Mouse (Mus musculus): ENCODE measurements around the gene Slfn14. TPM values are rescaled to one million over a fixed set of nuclear protein-coding genes. Genes with fewer than 3 reads are reported as not detected.
"Not testable (repeated sequence)": the region's sequence is repeated elsewhere in the genome, so short reads cannot be mapped to it uniquely, and the experiment has no call there.

Slfn14 gene
- total RNA-seq (2015) (not detected in 2 replicates), total RNA-seq (2017) (0.16 TPM in 1 of 2 replicates, not detected in the other)

GRCm38 (mm10) chr11:83286566-83286965 lies at the start of gene Slfn14:
Gene Slfn14, minus strand, starts transcription at chr11:83286726.
- ATAC-seq (ENCODE audit: poor library complexity, severe bottlenecking) = no peak

GRCm38 (mm10) chr11:83335826-83336225 lies 49.3 kb upstream of the Slfn14 start:
- ATAC-seq (ENCODE audit: poor library complexity, severe bottlenecking) = no peak

- no peak for ATAC-seq (ENCODE audit: poor library complexity, severe bottlenecking)
Observed at GRCm38 (mm10) chr11:83327427-83327826, 40.9 kb upstream of the Slfn14 start.

GRCm38 (mm10) chr11:83326692-83327091 lies 40.2 kb upstream of the Slfn14 start:
- ATAC-seq (ENCODE audit: poor library complexity, severe bottlenecking) = not testable (repeated sequence)

- no peak for ATAC-seq (ENCODE audit: poor library complexity, severe bottlenecking)
Observed at GRCm38 (mm10) chr11:83319048-83319447, 32.5 kb upstream of the Slfn14 start.

- ATAC-seq (ENCODE audit: poor library complexity, severe bottlenecking) = no peak
Observed at GRCm38 (mm10) chr11:83312471-83312870, 25.9 kb upstream of the Slfn14 start.

- no peak for ATAC-seq (ENCODE audit: poor library complexity, severe bottlenecking)
Observed at GRCm38 (mm10) chr11:83306700-83307253, 20.3 kb upstream of the Slfn14 start.

GRCm38 (mm10) chr11:83304485-83304884 lies 18.0 kb upstream of the Slfn14 start:
- ATAC-seq (ENCODE audit: poor library complexity, severe bottlenecking) = no peak

GRCm38 (mm10) chr11:83303751-83304150 lies 17.2 kb upstream of the Slfn14 start:
- ATAC-seq (ENCODE audit: poor library complexity, severe bottlenecking) = no peak

GRCm38 (mm10) chr11:83302526-83303251 lies 16.2 kb upstream of the Slfn14 start, which contains the start of gene Pex12:
Gene Pex12, minus strand, starts transcription at chr11:83302586.
- peak; percentile 73 for ATAC-seq (ENCODE audit: poor library complexity, severe bottlenecking)

GRCm38 (mm10) chr11:83302124-83302523 lies 15.6 kb upstream of the Slfn14 start:
- ATAC-seq (ENCODE audit: poor library complexity, severe bottlenecking) = no peak

- ATAC-seq (ENCODE audit: poor library complexity, severe bottlenecking) = no peak
Observed at GRCm38 (mm10) chr11:83301431-83301831, 14.9 kb upstream of the Slfn14 start.

GRCm38 (mm10) chr11:83299724-83300123 lies 13.2 kb upstream of the Slfn14 start:
- ATAC-seq (ENCODE audit: poor library complexity, severe bottlenecking) = no peak

- ATAC-seq (ENCODE audit: poor library complexity, severe bottlenecking) = peak; percentile 81
Observed at GRCm38 (mm10) chr11:83298225-83299195, 12.0 kb upstream of the Slfn14 start, which contains the start of gene Ap2b1. Gene Ap2b1, plus strand, starts transcription at chr11:83299024.

- no peak for ATAC-seq (ENCODE audit: poor library complexity, severe bottlenecking)
Observed at GRCm38 (mm10) chr11:83297816-83298215, 11.3 kb upstream of the Slfn14 start.

GRCm38 (mm10) chr11:83294133-83294532 lies 7.6 kb upstream of the Slfn14 start:
- ATAC-seq (ENCODE audit: poor library complexity, severe bottlenecking) = no peak

- ATAC-seq (ENCODE audit: poor library complexity, severe bottlenecking) = no peak
Observed at GRCm38 (mm10) chr11:83293182-83293581, 6.7 kb upstream of the Slfn14 start.

GRCm38 (mm10) chr11:83292251-83292587 lies 5.7 kb upstream of the Slfn14 start:
- no peak for ATAC-seq (ENCODE audit: poor library complexity, severe bottlenecking)

GRCm38 (mm10) chr11:83291375-83292250 lies 5.1 kb upstream of the Slfn14 start:
- ATAC-seq (ENCODE audit: poor library complexity, severe bottlenecking) = peak; percentile 100

GRCm38 (mm10) chr11:83289633-83290032 lies 3.1 kb upstream of the Slfn14 start:
- no peak for ATAC-seq (ENCODE audit: poor library complexity, severe bottlenecking)

Data from megakaryocyte, adult 5-6 weeks (primary cell).